Mouse (Mus musculus) gastrocnemius, postnatal 10 days (tissue): Measurements from ENCODE around the gene Spsb4. TPM values are rescaled to one million over a fixed set of nuclear protein-coding genes. Genes with fewer than 3 reads are reported as not detected.

Source experiments
- DNase-seq: peaks from one replicate; pipeline ENCODE4 v3.0.0; 2021; ENCODE audit warnings: mixed read lengths
- long read RNA-seq, 2 experiments: library from polyadenylated mRNA; stranded (forward); transcript quantifications; one replicate each; pipeline ENCODE4 v2.0.0; 2021
- total RNA-seq, 2 experiments: library from RNA; stranded (reverse); gene quantifications; 2 replicates each; pipeline ENCODE4 v1.2.3; 2021

Spsb4 gene
- 1 to 10 TPM; 5.6 to 7.8 TPM for total RNA-seq
- long read RNA-seq, experiment 1, transcript Spsb4-201 (3 exons, 2,720 nt) = major isoform, 13 of 15 reads
- long read RNA-seq, experiment 1, partial matches to known transcripts = 0 of 15 reads
- long read RNA-seq, experiment 1, other reads (novel, unspliced or antisense) = 2 of 15 reads
- long read RNA-seq, experiment 2, transcript Spsb4-201 (3 exons, 2,720 nt) = major isoform, 25 of 26 reads
- long read RNA-seq, experiment 2, partial matches to known transcripts = 0 of 26 reads
- long read RNA-seq, experiment 2, other reads (novel, unspliced or antisense) = 1 of 26 reads

- DNase-seq = peak; percentile 82
Observed at GRCm38 (mm10) chr9:97018677-97019147, at the start of gene Spsb4. Gene Spsb4 (minus strand): TSS chr9:97018843.

GRCm38 (mm10) chr9:97067761-97068160 lies 49.1 kb upstream of the Spsb4 start:
- DNase-seq = no peak

GRCm38 (mm10) chr9:97065885-97066284 lies 47.2 kb upstream of the Spsb4 start:
- no peak for DNase-seq

- DNase-seq = no peak
Observed at GRCm38 (mm10) chr9:97065216-97065615, 46.6 kb upstream of the Spsb4 start.

- DNase-seq = no peak
Observed at GRCm38 (mm10) chr9:97064161-97064560, 45.5 kb upstream of the Spsb4 start.

- no peak for DNase-seq
Observed at GRCm38 (mm10) chr9:97061696-97062095, 43.1 kb upstream of the Spsb4 start.

- no peak for DNase-seq
Observed at GRCm38 (mm10) chr9:97056541-97057338, 38.1 kb upstream of the Spsb4 start.

- peak; percentile 28 for DNase-seq
Observed at GRCm38 (mm10) chr9:97055906-97056305, 37.3 kb upstream of the Spsb4 start.

- DNase-seq = no peak
Observed at GRCm38 (mm10) chr9:97051176-97051575, 32.5 kb upstream of the Spsb4 start.

- no peak for DNase-seq
Observed at GRCm38 (mm10) chr9:97046240-97046639, 27.6 kb upstream of the Spsb4 start.

- no peak for DNase-seq
Observed at GRCm38 (mm10) chr9:97041633-97042032, 23.0 kb upstream of the Spsb4 start.

- DNase-seq = no peak
Observed at GRCm38 (mm10) chr9:97038010-97038409, 19.4 kb upstream of the Spsb4 start.

GRCm38 (mm10) chr9:97036656-97037055 lies 18.0 kb upstream of the Spsb4 start:
- no peak for DNase-seq

- DNase-seq = no peak
Observed at GRCm38 (mm10) chr9:97027361-97027760, 8.7 kb upstream of the Spsb4 start.

- no peak for DNase-seq
Observed at GRCm38 (mm10) chr9:97026006-97026405, 7.4 kb upstream of the Spsb4 start.

GRCm38 (mm10) chr9:97024451-97024850 lies 5.8 kb upstream of the Spsb4 start:
- DNase-seq = no peak

- no peak for DNase-seq
Observed at GRCm38 (mm10) chr9:97022948-97023347, 4.3 kb upstream of the Spsb4 start.

GRCm38 (mm10) chr9:97022371-97022770 lies 3.7 kb upstream of the Spsb4 start:
- DNase-seq = no peak

GRCm38 (mm10) chr9:97020152-97020551 lies 1.5 kb upstream of the Spsb4 start:
- DNase-seq = no peak

- DNase-seq = no peak
Observed at GRCm38 (mm10) chr9:97019686-97020085, 1.0 kb upstream of the Spsb4 start.

GRCm38 (mm10) chr9:97019231-97019630 lies 588 bp upstream of the Spsb4 start:
- no peak for DNase-seq

GRCm38 (mm10) chr9:97017811-97018641 lies 617 bp downstream of the Spsb4 start:
- DNase-seq = peak; percentile 68
